Mouse (Mus musculus) adrenal gland, adult 18-20 months (tissue): ENCODE results near the gene Pon3. TPM values are rescaled to one million over a fixed set of nuclear protein-coding genes. Genes with fewer than 3 reads are reported as not detected.
"Not testable (repeated sequence)": the region's sequence is repeated elsewhere in the genome, so short reads cannot be mapped to it uniquely, and the experiment has no call there.

Experiments used
- DNase-seq, 2 experiments: peaks; one replicate each; pipeline ENCODE4 v3.0.0; 2021 to 2022; ENCODE audit warnings: low spot score in 2 of 2
- total RNA-seq, 2 experiments: library from RNA; stranded (reverse); gene quantifications; 1 replicate in 1 of 2; 2 replicates in 1 of 2; pipeline ENCODE4 v1.2.3; 2021

The Pon3 gene
- total RNA-seq, 2 experiments from 2014 or later: 82.2 to 149 TPM

DNA sequence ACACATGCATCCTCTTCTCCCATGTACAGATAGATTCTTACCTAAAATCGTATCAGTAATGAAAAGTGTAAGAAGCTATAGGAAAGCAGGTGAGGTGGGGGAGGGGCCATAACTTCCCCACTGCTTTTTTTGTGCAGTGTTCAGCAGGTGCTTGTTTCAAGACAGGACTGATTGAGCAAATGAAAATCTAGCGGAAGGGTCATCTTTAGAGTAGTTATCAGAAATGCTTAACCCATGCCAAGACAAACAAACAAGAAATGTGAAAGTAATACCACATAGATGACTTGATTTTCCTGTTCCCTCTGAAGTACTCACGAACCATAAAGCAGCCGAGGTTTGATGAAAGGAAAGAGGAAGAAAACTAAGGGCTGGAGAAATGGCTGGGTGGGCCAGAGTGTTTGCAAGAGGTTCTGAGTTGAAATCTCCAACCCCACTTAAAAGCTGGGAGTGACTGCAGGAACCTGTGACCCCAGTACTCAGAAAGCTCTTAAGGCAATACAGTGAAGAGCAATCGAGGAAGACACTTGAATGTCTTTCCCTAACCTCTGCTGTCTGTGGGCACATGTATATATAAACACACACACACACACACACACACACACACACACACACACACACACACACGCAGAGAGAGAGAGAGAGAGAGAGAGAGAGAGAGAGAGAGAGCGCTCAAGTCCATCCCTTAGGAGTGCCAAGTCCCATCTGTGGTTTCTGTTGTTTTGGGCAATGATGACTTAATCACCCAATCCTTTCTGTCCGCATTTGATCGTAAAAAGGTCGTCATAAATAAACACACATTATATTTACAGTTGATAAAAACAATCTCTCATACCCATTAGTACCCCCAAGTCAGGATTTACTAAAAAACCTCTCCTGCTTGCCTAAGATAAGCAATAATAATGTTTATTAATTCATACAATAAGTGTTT, 6.5 kb upstream of the Pon3 start:
- DNase-seq: no peak

DNA sequence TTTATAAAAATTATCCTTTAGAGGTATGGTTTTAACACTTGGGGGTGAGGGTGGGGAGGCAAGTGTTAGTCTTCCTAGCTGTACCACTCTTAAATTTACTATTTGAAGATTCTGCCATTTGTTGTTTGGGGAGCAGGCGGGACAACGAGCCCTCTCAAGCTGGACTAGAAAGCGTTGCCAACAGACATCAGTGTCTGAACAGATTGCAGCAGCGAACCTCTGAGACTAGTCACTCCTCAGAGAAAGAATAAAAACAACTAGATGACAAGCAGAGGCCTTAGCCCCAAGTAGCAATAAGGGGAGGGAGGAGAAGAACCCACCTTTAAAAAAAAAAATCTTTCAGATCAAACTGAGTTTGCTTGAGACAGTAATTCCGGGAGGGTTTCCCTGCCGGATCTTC, 795 bp downstream of the Pon3 start:
- DNase-seq: no peak

DNA sequence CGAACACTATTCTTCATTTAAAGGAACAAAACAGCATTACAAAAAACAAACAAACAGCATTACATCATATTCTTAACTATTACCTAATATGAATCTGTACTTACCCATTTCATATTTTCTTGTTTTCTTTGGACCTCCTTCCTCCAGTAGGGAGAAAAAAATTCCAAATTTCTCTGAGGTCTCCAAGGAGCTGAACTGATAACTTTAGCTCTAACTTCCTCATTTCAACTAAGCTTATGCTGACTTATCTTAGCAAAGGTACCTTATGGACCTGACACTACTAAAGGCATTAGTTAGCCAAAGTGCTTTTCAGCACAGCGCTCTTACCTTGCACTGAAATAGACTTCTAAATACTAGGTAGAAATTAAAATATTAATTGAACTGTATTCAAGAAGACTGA, 1.2 kb downstream of the Pon3 start:
- no peak for DNase-seq

DNA sequence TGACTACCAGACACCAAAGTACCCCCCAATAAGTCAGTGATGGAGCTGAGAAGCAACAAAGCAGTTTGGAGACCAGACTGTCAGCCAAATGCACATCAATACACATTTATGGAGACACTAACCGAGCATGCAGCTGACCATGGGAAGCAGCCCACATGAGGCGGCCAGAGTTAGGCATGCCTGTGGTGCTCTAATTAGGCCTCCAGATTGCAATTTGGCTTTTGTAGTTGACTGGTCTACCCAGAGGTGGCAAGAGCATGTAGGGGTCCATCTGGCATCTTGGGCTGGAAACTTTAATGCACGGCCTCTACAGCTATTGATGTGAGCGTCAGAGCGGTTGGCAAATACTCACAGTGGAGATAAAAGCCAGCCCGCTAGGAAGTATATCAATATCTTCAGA, 10.2 kb downstream of the Pon3 start:
- no peak for DNase-seq

DNA sequence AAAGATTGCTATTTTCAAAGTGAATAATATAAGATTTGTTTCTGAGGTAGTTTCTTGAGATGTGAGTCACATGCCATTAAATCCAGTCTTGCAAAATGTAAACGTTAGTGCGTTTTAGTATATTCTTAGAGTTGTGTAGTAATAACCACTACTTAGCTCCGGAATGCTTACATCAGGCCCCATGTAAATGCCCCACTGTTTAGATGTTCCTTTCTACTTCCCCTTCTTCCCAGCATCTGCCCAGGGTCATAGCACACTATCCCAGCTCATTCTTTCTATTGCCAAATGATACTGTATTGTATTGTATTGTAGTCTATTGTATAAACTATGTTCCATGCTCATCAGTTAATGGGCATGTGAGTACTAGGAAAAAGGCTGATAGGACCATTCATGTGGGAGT, 17.3 kb downstream of the Pon3 start:
- DNase-seq: no peak

DNA sequence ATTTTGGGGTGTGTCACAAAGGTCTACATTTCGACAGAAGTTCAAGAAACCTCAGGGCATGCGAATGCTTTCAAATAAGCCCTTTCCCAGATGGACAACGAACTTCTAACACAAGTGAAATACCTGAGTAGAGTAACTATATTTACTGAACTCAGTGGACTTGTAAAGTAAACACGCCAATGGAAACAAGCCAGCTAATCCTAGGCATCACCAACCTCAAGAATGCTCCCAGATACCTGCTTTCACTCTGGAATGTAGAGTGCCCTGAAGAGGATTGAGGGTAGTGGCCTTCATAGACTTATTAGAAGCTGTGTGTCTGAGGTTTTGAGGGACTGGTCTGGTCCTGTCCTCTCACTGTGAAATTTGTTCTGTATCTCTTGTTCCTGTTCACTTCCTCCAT, 18.6 kb downstream of the Pon3 start:
- DNase-seq: no peak

DNA sequence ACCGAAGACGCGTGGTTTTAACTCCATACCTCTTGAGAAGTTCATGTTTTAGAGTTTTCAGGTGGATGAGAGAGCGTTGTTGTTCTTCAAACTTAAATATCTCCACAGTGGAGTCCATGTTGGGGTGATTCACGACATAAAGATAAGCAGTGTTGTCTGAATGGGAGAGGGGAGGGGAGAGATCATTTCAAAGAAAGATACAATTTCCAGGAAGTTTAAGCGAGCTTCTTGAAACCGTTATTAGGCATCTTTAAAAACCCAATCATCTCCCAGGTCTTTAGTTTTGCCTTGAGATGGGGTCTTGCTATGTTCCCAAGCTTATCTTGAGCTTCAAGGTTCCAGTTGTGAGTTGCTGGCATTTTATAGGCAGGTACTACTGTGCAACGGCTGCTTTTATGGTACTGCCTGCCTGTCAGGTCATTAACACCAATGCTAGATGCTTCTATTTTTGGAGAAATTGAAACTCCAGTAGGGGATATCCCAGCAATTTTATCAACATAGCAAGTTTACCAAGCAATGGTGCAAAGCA, 19.2 kb downstream of the Pon3 start:
- no peak for DNase-seq

DNA sequence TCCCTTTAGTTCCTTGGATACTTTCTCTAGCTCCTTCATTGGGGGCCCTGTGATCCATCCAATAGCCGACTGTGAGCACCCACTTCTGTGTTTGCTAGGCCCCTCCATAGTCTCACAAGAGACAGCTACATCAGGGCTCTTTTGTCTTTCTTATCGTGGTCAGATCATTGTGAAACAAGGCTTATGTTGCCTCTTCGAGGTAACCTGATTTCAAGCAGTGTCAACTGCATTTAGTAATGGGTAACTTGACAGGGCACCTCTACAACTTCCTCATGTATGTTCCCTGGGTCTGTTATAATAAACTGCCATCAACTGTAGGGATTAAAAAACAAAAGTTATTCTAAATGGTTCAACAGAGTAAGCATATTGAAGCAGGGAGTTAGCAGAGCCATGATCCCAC, 21.5 kb downstream of the Pon3 start:
- no peak for DNase-seq

DNA sequence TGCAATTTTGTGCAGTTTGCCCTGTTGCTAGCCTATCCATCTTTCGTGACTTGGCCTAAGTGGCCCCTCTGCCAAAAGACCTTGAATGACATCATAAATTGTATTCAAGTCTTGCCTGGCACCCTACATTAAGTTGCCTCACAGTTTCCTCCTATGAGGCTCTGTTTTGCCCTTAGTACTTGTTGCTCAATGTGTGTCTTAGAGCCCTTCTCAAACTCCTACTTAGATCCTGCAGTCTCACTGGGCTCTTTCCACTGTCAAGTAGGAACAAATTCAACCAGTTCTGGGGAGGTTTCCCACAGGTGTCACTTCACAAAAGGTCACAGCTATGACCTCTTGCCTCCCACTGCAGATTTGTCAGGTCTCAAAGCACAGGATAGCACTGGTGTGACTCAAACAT, 22.3 kb downstream of the Pon3 start:
- peak in 1 of 2 experiments; percentile 23 for DNase-seq

DNA sequence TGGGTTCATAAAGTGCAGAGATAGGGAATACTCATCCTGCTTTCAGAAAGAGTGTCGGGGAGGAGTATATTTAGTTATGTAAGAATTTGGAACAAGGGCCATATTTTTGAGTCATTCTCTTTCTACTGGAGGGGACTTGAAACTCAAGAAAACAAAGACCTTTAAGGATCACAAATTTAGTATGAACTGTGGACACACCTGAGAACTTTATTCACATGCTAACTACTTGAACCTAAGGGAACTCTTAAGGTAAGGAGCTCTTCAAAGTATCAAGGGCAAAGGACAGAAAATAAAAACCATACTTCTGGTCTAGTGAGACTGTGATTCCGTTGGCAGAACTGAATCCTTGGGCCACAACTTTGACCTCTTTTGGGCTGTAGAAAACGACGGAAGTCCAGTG, 24.1 kb downstream of the Pon3 start:
- no peak for DNase-seq

DNA sequence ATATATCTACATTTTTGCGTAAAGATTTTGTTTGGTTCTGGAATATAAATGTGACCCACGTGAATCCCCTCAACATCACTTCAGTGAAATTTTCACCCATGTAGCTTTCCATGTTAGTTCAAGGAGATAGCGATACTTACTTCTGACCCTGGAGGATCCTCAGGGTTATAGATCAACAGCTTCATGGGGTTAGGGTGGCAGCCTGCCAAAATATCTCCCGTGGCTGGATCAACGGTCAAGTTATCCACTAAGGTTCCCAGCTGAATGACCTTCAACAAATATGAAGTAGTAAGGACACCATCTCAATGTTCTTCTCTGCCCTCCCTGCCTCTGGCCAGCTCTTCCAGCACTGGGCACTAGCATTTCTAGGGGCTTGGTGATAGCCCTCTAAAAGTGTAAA, 25.8 kb downstream of the Pon3 start:
- no peak for DNase-seq

DNA sequence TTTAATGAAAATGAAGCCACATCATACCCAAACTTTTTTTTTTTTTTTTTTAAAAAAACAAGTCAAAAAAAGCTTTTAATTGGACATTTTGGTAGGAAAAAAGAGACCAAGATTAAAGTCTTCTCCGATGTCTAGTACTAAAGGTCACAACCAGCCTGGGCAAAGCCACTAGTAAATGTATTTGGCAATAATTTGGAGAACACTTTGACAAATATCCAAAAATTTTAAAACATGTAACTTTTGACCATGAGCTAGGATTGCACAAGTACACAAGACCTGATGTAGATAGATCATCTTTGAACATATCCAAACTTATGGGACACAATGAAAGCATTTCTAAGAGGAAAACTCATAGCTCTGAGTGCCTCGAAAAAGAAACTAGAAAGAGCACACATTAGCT, 32.5 kb downstream of the Pon3 start:
- DNase-seq: not testable (repeated sequence)

DNA sequence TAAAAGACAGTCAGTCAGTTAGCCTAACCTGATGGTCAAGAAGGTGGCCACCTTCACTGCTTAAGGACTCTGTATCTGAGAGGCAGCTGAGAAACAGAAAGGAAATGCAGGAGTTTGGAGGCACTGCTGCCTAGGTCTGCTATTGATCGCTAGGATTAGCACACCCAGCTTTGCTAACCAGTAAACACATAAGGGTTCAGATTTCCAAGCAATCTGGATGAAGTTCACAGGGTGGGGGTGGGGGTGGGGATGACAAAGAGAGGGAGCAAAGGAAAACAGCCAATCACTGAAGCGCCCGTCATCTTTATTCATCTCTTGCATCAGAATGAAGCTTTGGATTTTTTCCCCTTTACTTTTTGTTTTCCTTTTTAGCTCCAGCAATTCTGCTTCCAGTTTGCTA, 34.0 kb downstream of the Pon3 start:
- DNase-seq: no peak

DNA sequence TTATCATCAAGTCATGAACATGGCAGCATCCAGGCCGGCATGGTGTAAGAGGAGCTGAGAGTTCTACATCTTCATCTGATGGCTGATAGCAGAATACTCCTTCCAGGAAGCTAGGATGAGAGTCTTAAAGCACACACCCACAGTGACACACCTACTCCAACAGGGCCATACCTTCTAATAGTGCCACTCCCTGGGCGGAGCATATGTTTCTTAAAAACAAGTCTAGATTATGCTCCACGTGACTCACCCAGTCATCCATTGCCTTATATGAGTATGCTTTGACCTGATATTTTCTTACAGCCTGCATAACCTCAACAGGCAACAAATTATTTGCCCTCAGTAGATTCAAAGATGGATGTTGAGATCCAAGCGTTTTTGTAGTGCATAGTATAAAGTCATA, 37.9 kb downstream of the Pon3 start:
- DNase-seq: no peak

DNA sequence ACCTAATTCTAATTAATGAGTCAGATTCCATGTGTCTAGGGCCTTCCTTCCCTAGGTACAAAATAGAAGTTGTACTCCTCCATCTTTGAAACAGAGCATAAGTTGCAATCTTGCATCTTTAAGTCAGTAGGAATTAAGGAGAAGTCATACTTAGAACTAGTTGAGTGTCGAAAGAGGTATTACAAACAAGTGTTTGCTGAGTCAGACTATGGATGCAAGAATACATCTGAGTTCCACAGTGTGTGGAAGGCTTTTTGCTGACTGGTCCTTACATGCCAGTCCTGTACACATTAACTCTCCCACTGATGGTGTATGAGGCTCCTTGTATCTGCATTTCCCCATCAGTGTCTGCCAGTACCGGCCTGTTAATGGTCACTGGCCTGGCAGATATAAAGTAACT, 48.3 kb downstream of the Pon3 start:
- no peak for DNase-seq

DNA sequence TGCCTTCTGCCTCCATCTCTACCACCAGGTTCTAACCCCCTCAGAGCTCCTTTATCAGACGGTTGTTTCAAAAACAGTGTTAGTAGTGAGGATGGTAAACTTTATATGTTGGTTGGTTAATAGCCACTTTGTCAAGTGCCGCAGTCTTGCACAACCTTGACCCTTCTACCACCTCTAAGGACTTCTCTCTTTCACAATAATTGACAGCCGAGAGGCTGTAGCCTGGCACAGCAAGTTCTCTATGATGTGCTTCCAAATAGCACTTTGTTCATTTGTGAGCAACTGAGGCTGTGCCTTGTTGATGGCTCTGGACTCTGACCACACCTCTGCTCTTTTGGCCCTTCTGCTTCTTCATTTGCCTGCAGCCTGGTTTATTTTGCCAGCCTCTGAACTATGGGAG, 56.2 kb downstream of the Pon3 start:
- DNase-seq: no peak

DNA sequence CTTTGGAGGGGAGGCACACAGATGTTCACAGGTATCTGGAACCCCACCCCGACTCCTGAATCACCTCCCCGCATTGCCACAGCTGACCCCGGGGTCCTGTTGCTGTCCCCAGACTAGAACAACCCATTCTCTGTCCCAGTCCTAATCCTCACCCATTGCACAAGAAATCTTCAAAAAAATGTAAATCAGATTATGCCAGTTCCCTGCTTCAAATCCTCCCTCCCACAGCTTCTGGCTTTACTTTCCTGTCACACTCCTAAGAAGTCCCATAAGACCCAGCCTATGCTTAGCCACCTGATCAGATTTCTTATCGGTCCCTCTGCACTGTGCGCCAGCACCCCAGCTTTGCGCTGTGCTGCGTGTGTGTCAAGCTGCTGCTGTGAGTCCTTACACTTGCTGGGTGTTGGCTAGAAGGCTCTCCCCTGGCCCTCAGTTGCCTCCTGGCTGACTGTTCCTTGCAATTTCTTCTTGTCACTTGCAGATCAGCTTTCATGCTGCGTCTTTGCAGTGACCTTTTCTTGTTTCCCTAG, 56.6 kb downstream of the Pon3 start:
- no peak for DNase-seq

DNA sequence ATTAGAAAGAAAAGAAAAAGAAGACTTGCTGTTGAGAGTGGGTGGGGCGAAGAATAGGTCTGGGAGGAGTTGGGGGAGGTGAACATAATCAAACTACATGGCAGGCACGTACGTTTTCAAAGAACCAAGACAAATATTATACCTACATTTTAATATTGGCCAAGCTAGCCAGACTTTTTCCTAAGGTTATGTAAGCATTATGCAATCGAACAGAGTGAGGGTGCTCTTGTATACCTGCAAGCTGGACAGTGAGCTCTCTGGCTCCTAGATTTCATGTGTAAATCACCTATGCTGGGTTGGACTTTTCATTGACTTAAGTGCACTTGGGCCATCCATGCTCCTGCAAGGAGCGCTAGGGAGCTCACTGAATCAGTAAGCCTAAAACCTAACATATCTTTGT, 57.5 kb downstream of the Pon3 start:
- no peak for DNase-seq

DNA sequence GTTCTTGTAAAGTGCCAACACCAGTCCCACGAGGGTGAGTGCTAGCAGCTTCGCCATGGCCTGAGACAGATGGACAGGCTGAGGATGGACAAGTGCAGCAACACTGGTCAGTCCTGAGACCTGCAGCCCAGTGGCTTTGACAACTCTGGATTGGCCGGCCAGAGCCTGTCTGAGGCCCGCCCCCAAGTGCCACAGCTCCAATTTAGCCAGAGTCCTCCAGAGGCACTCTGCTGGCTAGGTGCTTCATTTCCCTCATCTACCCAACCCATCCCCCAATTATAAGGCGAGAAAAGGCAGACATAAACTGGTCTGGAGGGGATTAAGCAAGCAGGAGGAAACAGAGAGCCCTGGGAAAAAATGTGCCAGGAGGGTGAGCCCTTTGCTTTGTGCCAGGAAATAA, 62.4 kb downstream of the Pon3 start, which contains the start of gene Pon1:
Gene Pon1, minus strand, starts transcription at position 254 of the 400 bp plus-strand sequence.
- no peak for DNase-seq

DNA sequence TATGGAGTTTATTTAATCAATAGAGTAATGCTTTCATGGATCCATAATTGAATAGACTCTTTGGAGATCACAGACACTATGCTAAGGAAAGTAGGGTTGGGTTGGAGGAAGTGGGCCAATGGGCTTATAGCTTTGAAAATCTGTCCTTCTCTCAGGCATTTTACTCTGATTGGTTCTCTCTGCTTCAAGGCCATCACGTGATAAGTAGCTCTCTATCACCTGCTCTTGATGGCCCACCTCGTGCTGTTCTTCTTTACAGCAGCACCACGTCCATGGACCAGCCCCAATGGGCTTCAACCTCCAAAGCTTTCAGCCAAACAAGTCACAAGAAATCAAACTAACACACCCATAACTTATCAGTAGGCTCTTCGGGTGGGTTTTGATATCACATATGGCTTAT, 65.3 kb downstream of the Pon3 start:
- no peak for DNase-seq

DNA sequence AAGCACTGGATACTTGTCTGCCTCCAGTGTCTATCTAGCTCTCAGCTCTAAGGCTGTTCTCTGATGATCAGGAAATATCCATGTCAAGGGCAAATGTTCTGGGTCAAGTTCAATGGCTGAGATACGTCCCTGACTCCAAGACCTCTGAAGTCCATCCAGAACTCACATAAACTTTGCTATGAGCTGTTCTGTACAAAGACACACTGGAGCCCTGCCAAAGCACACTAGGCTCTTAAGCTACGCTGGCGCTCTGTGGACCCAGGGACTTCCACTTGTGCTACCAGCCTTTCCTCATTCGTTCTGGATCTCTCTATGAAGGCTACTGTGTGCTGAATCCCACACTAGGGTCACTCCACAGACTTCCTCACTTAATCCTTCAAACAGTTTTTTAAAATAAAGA, 66.6 kb downstream of the Pon3 start:
- peak; percentile 39 to 56 for DNase-seq

DNA sequence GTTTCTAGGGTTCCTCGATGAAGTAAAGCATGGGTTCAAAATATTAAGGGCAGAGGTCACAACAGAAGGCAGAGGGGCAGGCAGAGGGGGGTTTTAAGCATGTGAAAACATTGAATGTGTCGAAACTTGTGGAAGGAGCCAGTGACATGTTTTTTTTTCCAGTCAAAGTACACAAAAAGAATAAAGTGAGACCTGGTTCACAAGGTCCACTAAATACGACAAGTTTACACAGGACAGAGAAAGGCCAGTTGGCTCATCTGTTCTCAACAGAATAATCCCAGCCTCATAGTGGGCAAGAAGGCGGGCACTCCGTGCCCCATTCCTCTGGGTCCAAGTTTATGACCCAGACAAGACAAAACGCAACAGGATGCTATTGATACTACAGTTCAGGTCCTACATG, 67.1 kb downstream of the Pon3 start:
- DNase-seq: no peak

DNA sequence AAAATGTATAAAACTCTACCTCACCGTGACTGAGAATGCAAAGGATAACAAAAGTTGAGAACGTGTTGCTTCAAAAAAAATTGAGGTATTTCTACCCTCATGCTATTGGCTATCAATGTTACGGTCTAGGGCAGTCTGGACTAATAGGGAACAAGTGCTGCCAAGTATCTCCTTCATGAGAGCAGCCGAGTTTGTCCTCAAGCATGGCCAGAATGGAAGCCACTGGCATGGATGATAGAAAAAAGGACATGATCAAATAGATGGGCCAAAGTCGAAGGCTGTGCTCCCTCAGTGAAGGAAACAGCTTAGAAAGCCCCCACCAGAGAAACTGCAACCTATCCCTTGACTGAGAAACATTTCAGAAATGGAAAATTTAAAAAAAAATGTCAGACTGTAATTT, 68.0 kb downstream of the Pon3 start:
- no peak for DNase-seq
